Mouse (Mus musculus) lung, postnatal 25 days (tissue): ENCODE data around the gene Cts8.

Source experiments
- DNase-seq: peaks from one replicate; pipeline ENCODE4 v3.0.0; 2022; ENCODE audit warnings: low spot score

Gene Cts8

GRCm38 (mm10) chr13:61255258-61255657, at the start of gene Cts8:
Gene Cts8, minus strand, starts transcription at chr13:61255358.
- DNase-seq = no peak

- DNase-seq = no peak
Observed at GRCm38 (mm10) chr13:61288739-61289138, 33.6 kb upstream of the Cts8 start, which contains the start of gene Gm49398. Gene Gm49398, minus strand, starts transcription at chr13:61288839.

GRCm38 (mm10) chr13:61241076-61241947, 13.8 kb downstream of the Cts8 start:
- DNase-seq = peak; percentile 14

- DNase-seq = no peak
Observed at GRCm38 (mm10) chr13:61203310-61203709, 51.8 kb downstream of the Cts8 start, which contains the start of gene Cts6. Gene Cts6, minus strand, starts transcription at chr13:61203410.
